Mouse (Mus musculus): Measurements from ENCODE around the gene Egln3.

GRCm38 (mm10) chr12:54227551-54227950 lies 23.9 kb upstream of the Egln3 start:
- TF ChIP-seq POLR2A (IDR thresholded peaks at IDR 0.05; ENCODE audit: extremely low read depth, insufficient read depth, low read length) (no peak), CTCF (IDR thresholded peaks at IDR 0.05; ENCODE audit: low read depth, low read length) (no peak)
